Mouse (Mus musculus): ENCODE measurements at regions not wholly inside any gene's neighbourhood (a gene's known extent, or its start where the extent isn't known, plus 50 kb on each side); places are given as distances from the start of the nearest gene placed in this dataset.

GRCm38 (mm10) chr8:46934898-46935297, 51.8 kb upstream of the Enpp6 start:
- Histone ChIP-seq H3K27ac (replicated peaks; ENCODE audit: low read depth, low read length) (peak overlapping the region; percentile 72), H3K4me1 (ENCODE audit: control insufficient read depth, insufficient read depth, insufficient read length, low read length) (no peaks in the 10 kb centered on the region), H3K4me3 (ENCODE audit: insufficient read depth, low read depth, low read length) (no peak overlapping the region)

- H3K4me1 ChIP-seq (ENCODE audit: control insufficient read depth, insufficient read depth, insufficient read length, low read length), result no peaks in the 10 kb centered on the region
- no peak overlapping the region for H3K27ac ChIP-seq (replicated peaks; ENCODE audit: low read depth, low read length)
- H3K4me3 ChIP-seq (ENCODE audit: insufficient read depth, low read depth, low read length), result no peak overlapping the region
Observed at GRCm38 (mm10) chr8:46936039-46936438, 50.6 kb upstream of the Enpp6 start.

Data from brown adipose tissue, adult 24 weeks (tissue).